Mouse (Mus musculus) forebrain, embryonic 14.5 days (tissue): ENCODE measurements at regions not wholly inside any gene's neighbourhood (a gene's known extent, or its start where the extent isn't known, plus 50 kb on each side); places are given as distances from the start of the nearest gene placed in this dataset.

Experiments used
- ATAC-seq: fragments of 200-750 bp; cut with Nextera tagmentation; 2 replicates; pipeline ENCODE4 v1.8.0; 2017; ENCODE audit warnings: mild to moderate bottlenecking, moderate library complexity
- DNase-seq: peaks from one replicate; pipeline ENCODE4 v3.0.0-alpha.2; 2015; ENCODE audit warnings: low spot score
- H3K27ac ChIP-seq: fragments of 300-500 bp; sonication (generic); 2 replicates; pipeline ENCODE4 v1.5.1; 2014; ENCODE audit warnings: low read depth, mild to moderate bottlenecking, control low read depth, low read length, moderate library complexity
- H3K27me3 ChIP-seq: fragments of 300-500 bp; sonication (generic); replicated peaks from 2 replicates; pipeline ENCODE4 v1.6.1; 2014; ENCODE audit warnings: low read length, control low read depth, mixed read lengths; ENCODE audit not compliant: control insufficient read depth, insufficient read depth
- H3K36me3 ChIP-seq: fragments of 300-500 bp; sonication (generic); 2 replicates; pipeline ENCODE4 v1.6.1; 2014; ENCODE audit warnings: low read length, control low read depth; ENCODE audit not compliant: control insufficient read depth, insufficient read depth
- H3K4me1 ChIP-seq: fragments of 300-500 bp; sonication (generic); 2 replicates; pipeline ENCODE4 v1.6.1; 2014; ENCODE audit warnings: antibody characterized with exemption, low read length, control low read depth; ENCODE audit not compliant: control insufficient read depth, insufficient read depth
- H3K4me2 ChIP-seq: fragments of 300-500 bp; sonication (generic); 2 replicates; pipeline ENCODE4 v1.6.1; 2014; ENCODE audit warnings: mild to moderate bottlenecking, control low read depth, low read length
- H3K4me3 ChIP-seq: fragments of 300-500 bp; sonication (generic); 2 replicates; pipeline ENCODE4 v1.5.1; 2014; ENCODE audit warnings: low read depth, low read length, control low read depth
- H3K9ac ChIP-seq: fragments of 300-500 bp; sonication (generic); 2 replicates; pipeline ENCODE4 v1.6.1; 2014; ENCODE audit warnings: mild to moderate bottlenecking, low read length, control low read depth, moderate library complexity
- H3K9me3 ChIP-seq: fragments of 300-500 bp; sonication (generic); replicated peaks from 2 replicates; pipeline ENCODE4 v1.6.1; 2016; ENCODE audit warnings: low read length, control low read depth, mixed read lengths; ENCODE audit not compliant: control insufficient read depth
- WGBS: fragments of 180-500 bp; shearing (Covaris S2); extraction: QIAGEN DNeasy Blood & Tissue Kit; methylation state at CpG from one replicate; pipeline ENCODE4 v1.1.7; 2014; 5-methylcytosine and 5-hydroxymethylcytosine counted together

DNA sequence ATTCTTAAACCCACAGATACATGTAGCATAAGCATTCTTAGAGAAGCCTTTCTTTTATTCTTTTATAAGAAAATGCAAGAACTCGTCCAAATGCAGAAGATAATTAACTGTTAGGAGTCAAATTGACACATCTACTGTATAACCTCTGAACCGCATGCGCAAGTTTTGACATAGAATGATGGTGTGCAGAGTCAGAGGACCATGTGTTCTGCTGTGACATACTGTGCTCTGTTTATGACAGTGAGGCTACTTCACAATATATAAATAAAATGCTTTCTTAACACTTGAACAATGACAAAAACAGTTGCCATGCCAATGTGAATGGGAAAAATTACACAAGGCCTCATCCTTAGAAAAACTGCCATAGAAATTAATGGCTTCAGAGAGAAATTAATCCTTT is 454.1 kb upstream of the Manea start:
- no peaks in the 10 kb centered on the region for H3K27me3 ChIP-seq
- WGBS = 89% methylated on average over 3 of the region's 3 CpGs
- DNase-seq (no peak), ATAC-seq (no peak)
- H3K36me3 ChIP-seq = no peaks in the 10 kb centered on the region
- no peak overlapping the region for H3K9ac ChIP-seq
- no peak overlapping the region for H3K4me3 ChIP-seq
- no peak overlapping the region for H3K4me2 ChIP-seq
- no peak overlapping the region for H3K27ac ChIP-seq
- no peaks in the 10 kb centered on the region for H3K4me1 ChIP-seq
- H3K9me3 ChIP-seq = no peaks in the 10 kb centered on the region

- H3K9ac ChIP-seq = no peak overlapping the region
- H3K27me3 ChIP-seq = no peaks in the 10 kb centered on the region
- peak; percentile 46; the same call in 1 of the 2 replicates for ATAC-seq
- 89% methylated on average over 1 of the region's 1 CpGs for whole genome bisulfite sequencing
- H3K4me2 ChIP-seq = no peak overlapping the region
- H3K27ac ChIP-seq = no peak overlapping the region
- H3K36me3 ChIP-seq = no peaks in the 10 kb centered on the region
- DNase-seq = peak; percentile 52
- no peaks in the 10 kb centered on the region for H3K9me3 ChIP-seq
- no peak overlapping the region for H3K4me3 ChIP-seq
- no peaks in the 10 kb centered on the region for H3K4me1 ChIP-seq
Measured at GRCm38 (mm10) chr4:26793181-26793824, 446.6 kb upstream of the Manea start.

DNA sequence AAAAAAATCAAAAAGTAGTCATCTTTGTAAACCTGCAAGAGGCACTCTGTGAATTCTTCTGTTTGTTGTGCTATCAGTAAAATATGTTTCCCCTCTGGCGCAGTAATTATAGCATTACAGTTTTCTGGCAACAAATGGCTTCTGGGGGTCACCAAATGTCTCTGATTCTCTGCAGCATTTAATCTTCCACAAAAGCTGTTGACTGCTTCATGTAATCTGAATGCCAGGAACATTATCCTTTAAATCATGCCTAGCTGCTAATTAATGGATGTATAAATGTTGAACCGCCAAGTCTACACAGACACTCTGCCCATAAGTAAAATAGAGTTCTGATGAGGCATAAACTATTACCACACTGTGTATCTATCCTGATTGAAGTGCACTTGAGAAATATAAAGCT is 421.2 kb upstream of the Manea start:
- Histone ChIP-seq H3K9ac (no peak overlapping the region), H3K4me3 (no peak overlapping the region), H3K36me3 (no peaks in the 10 kb centered on the region), H3K9me3 (no peaks in the 10 kb centered on the region), H3K27ac (no peak overlapping the region), H3K4me1 (no peaks in the 10 kb centered on the region), H3K27me3 (no peaks in the 10 kb centered on the region), H3K4me2 (no peak overlapping the region)
- WGBS = 40% methylated on average over 2 of the region's 2 CpGs
- DNase-seq (peak; percentile 63), ATAC-seq (peak; percentile 23; the same call in 1 of the 2 replicates)

- Histone ChIP-seq H3K27ac (no peak overlapping the region), H3K9ac (no peak overlapping the region), H3K4me2 (peak overlapping the region; percentile 24; the same call in 1 of the 2 replicates), H3K27me3 (no peaks in the 10 kb centered on the region), H3K4me1 (no peaks in the 10 kb centered on the region), H3K4me3 (no peak overlapping the region), H3K36me3 (no peaks in the 10 kb centered on the region), H3K9me3 (no peaks in the 10 kb centered on the region)
- DNase-seq (peak; percentile 10), ATAC-seq (no peak)
- 27% methylated on average over 16 of the region's 16 CpGs for WGBS
Measured at GRCm38 (mm10) chr4:26766235-26767228, 419.8 kb upstream of the Manea start.

GRCm38 (mm10) chr4:26740815-26741214 is 394.1 kb upstream of the Manea start:
- Histone ChIP-seq H3K4me3 (no peak overlapping the region), H3K27me3 (no peaks in the 10 kb centered on the region), H3K27ac (no peak overlapping the region), H3K9ac (no peak overlapping the region), H3K4me2 (no peak overlapping the region), H3K4me1 (no peaks in the 10 kb centered on the region), H3K9me3 (no peaks in the 10 kb centered on the region), H3K36me3 (no peaks in the 10 kb centered on the region)
- WGBS = 82% methylated on average over 3 of the region's 3 CpGs
- DNase-seq (no peak), ATAC-seq (no peak)

DNA sequence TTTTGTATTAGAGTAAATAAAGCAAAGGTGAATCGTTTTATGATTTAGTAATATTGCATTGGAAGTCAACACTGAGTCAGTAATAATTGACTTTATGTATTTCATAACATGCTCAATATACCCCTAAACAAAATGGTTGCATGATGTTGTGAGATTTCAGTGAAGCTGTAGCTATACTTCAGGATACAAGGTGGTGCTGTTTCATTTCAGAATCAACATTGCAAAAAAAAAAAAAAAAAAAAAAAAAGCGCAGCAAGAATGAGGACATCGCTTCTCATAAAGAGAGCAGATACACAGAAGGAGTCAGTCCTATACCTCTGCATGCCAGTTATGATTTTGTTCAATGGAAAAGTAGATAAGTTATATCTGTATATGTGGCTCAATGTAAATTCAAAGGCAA is 389.7 kb upstream of the Manea start:
- Histone ChIP-seq H3K9me3 (no peaks in the 10 kb centered on the region), H3K4me1 (no peaks in the 10 kb centered on the region), H3K36me3 (no peaks in the 10 kb centered on the region), H3K4me3 (no peak overlapping the region), H3K4me2 (no peak overlapping the region), H3K27ac (no peak overlapping the region), H3K9ac (no peak overlapping the region), H3K27me3 (no peaks in the 10 kb centered on the region)
- ATAC-seq (no peak), DNase-seq (no peak)
- 88% methylated on average over 3 of the region's 3 CpGs for WGBS

- Histone ChIP-seq H3K27ac (no peak overlapping the region), H3K9ac (no peak overlapping the region), H3K4me1 (no peaks in the 10 kb centered on the region), H3K9me3 (no peaks in the 10 kb centered on the region), H3K4me2 (no peak overlapping the region), H3K36me3 (no peaks in the 10 kb centered on the region), H3K27me3 (no peaks in the 10 kb centered on the region), H3K4me3 (no peak overlapping the region)
- 62% methylated on average over 3 of the region's 3 CpGs for WGBS
- ATAC-seq (0 out of 2 replicates have a peak, but pooled peaks have one; percentile 18), DNase-seq (peak; percentile 4)
Measured at GRCm38 (mm10) chr4:26714437-26714836, 367.7 kb upstream of the Manea start.

DNA sequence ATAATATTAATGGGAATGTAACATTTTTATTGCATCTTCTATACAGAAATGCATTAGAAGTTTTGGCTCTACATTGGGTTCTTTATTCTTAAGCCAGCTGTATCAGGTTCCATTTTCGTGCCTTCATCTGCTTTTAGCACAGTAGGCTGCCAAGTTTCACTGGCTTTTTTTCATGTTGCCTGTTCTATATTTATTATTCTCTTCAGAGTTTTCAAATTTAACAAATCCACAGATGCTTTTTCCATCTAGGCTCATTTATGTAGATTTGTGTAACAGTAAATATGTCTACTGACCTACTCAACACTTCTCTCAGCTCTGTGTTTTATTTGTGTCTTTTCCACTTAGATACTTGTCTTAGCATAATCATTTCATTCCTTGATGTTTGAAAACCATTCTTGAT is 363.3 kb upstream of the Manea start:
- no peak for ATAC-seq

DNA sequence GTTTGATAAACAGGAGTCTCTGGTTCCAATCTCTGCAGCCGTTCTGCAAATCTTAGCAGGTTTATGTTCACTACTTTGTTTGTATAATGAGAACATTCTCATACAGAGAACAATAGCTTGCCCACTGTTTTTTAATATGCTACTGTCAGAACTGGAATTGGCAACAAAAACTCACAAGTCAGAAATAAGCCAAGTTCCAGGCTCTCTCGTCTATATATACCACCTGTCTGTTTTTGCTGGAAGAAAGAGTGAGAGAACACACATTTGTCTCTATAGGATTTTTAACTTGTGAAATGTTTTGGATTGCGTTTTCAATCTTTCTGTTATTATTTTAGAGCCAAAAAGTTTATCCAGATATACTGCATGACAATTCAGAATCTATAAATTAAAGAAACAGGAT is 349.3 kb upstream of the Manea start:
- Histone ChIP-seq H3K4me3 (no peak overlapping the region), H3K27ac (no peak overlapping the region), H3K9ac (no peak overlapping the region), H3K9me3 (no peaks in the 10 kb centered on the region), H3K4me2 (no peak overlapping the region), H3K27me3 (no peaks in the 10 kb centered on the region), H3K4me1 (no peaks in the 10 kb centered on the region), H3K36me3 (no peaks in the 10 kb centered on the region)
- peak; percentile 9 for DNase-seq
- ATAC-seq = peak; percentile 7; the same call in 1 of the 2 replicates
- WGBS = 60% methylated on average over 3 of the region's 3 CpGs

More for the DNA sequence above, 363.3 kb upstream of the Manea start:
- DNase-seq = no peak
- no peak overlapping the region for H3K4me3 ChIP-seq
- H3K36me3 ChIP-seq = no peaks in the 10 kb centered on the region
- no peaks in the 10 kb centered on the region for H3K27me3 ChIP-seq
- H3K27ac ChIP-seq = no peak overlapping the region
- H3K9me3 ChIP-seq = no peaks in the 10 kb centered on the region
- 60% methylated on average over 1 of the region's 1 CpGs for WGBS
- H3K9ac ChIP-seq = no peak overlapping the region
- H3K4me2 ChIP-seq = no peak overlapping the region
- H3K4me1 ChIP-seq = no peaks in the 10 kb centered on the region
